Mouse (Mus musculus): Measurements from ENCODE around the gene Ifi205.

Ifi205 gene

DNA sequence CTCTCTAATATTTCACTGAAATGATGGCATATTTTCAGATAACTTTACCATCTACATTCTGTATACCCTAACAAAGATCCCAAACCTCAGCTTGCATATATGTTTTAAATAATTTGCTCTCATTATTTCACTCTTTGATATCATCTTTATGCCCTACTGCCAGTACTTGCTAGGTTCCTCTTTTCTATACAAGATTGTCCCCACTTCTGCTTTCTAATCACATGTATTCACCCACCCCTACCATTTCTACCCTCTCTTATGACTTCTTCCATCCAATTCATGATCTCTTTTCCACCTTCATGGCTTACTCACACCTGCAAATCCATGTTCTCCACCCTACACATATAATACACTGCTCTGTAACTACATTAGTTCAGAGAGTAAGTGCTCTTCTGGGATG is 54.0 kb downstream of the Ifi205 start:
- DNase-seq (ENCODE audit: extremely low read depth, insufficient read length, low spot score) = no peak

DNA sequence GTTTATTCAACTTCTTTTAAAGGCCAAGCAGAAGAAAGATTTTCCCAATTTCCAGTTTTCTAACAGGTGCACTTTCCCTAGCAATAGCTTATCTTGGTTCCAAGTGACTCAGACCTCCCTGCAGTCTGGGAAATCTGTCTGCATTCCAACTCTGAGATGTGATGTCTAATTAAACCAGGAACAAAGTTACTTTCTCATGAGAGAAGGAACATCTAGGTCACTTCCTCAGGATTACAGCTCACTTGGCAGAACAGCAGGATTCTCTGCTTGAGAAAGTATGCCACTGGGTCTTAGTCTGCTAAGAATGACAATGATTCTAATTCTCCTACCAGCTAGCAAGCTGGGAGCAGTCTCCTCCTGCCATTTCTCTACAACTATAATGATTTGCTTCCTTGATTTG is 58.5 kb downstream of the Ifi205 start:
- no peak for DNase-seq (ENCODE audit: extremely low read depth, insufficient read length, low spot score)
